Mouse (Mus musculus) C2C12 (cell line): ENCODE measurements around the gene Psmb1.

ENCODE experiments used
- CEBPB ChIP-seq: IDR thresholded peaks from one replicate; pipeline ENCODE4 v1.6.1; 2011; ENCODE audit warnings: low read depth, mild to moderate bottlenecking, control low read depth, moderate library complexity
- CTCF ChIP-seq: IDR thresholded peaks from one replicate; pipeline ENCODE4 v1.5.1; 2011; ENCODE audit not compliant: control insufficient read depth, insufficient read depth, insufficient read length
- MAX ChIP-seq: IDR thresholded peaks from one replicate; pipeline ENCODE4 v1.6.1; 2011; ENCODE audit warnings: mild to moderate bottlenecking, control low read depth
- MYOD1 ChIP-seq: IDR thresholded peaks from one replicate; pipeline ENCODE4 v1.6.1; 2011; ENCODE audit warnings: low read depth; ENCODE audit not compliant: control insufficient read depth, insufficient read length
- MYOG ChIP-seq: IDR thresholded peaks from one replicate; pipeline ENCODE4 v1.6.1; 2011; ENCODE audit not compliant: control insufficient read depth, insufficient read length; ENCODE audit errors: extremely low read depth
- USF1 ChIP-seq: IDR thresholded peaks from one replicate; pipeline ENCODE4 v1.6.1; 2011; ENCODE audit warnings: low read depth, mild to moderate bottlenecking, control low read depth, moderate library complexity

GRCm38 (mm10) chr17:15518186-15518585, 18.6 kb upstream of the Psmb1 start:
- TF ChIP-seq CTCF, result no peak
- no peak for TF ChIP-seq CEBPB
- no peak for TF ChIP-seq MAX
- no peak for TF ChIP-seq MYOG
- no peak for TF ChIP-seq MYOD1
- TF ChIP-seq USF1, result no peak
